19 mouse cellular contexts compared by ENCODE assay signal in the genomic region with DNA sequence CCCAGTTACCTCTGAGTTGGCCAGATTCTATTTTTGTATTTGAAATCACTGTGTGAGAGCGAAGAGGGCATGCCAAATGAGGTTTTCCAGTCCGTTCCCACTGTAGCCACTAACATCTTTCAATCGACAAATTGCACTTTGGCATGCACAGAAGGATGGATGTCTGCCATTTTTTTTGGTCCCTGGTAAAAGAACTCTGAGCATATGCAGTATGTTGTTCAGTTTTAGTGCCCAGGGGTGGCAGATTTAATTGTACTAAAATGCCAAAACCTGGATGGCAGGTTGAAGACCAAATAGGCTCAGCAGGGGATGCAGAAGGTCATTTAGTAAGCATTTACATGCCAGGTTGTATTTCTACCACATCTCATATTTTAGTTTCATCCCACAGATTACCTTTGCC.
A peak's percentile ranks its signal among the peaks of the same experiment; 100 is the strongest.
DNase-seq lines count a peak whose midpoint lies in the region; ATAC-seq and TF ChIP-seq lines count a peak whose summit lies in the region.
"Had no signal": no experiment of that assay in that cellular context is flagged by ENCODE, and none has a peak within 500 bp of the region (broad histone marks: within the 10 kb centered on the region; RNA-seq: fewer than 3 reads in every experiment).

No protein-coding gene starts in this region.

- H3K27me3 ChIP-seq in forebrain, embryonic 13.5 days: no peaks in the 10 kb centered on the region
- no peaks in the 10 kb centered on the region for H3K27me3 ChIP-seq in forebrain, embryonic 12.5 days
- H3K27me3 ChIP-seq in cerebellum, adult 2 months (ENCODE audit: control insufficient read depth, insufficient read depth, low read length): no peaks in the 10 kb centered on the region
- H3K27me3 ChIP-seq in forebrain, postnatal 0 days (ENCODE audit: insufficient read depth, low read length): no peaks in the 10 kb centered on the region
- H3K27me3 ChIP-seq: CH12.LX; embryonic facial prominence, embryonic 13.5 days; heart, embryonic 12.5 days; kidney, embryonic 15.5 days; midbrain, embryonic 12.5 days had no signal

- no peaks in the 10 kb centered on the region for H3K4me1 ChIP-seq in forebrain, embryonic 13.5 days
- H3K4me1 ChIP-seq in forebrain, embryonic 12.5 days: no peaks in the 10 kb centered on the region
- H3K4me1 ChIP-seq in cerebellum, adult 2 months (ENCODE audit: control insufficient read depth, insufficient read depth, low read length): no peaks in the 10 kb centered on the region; the same call in 1 of the 2 replicates
- no peaks in the 10 kb centered on the region for H3K4me1 ChIP-seq in forebrain, postnatal 0 days (ENCODE audit: insufficient read depth)
- H3K4me1 ChIP-seq: embryonic facial prominence, embryonic 13.5 days; heart, embryonic 12.5 days; kidney, embryonic 15.5 days; midbrain, embryonic 12.5 days had no signal

- H3K9me3 ChIP-seq in forebrain, embryonic 13.5 days (replicated peaks): no peaks in the 10 kb centered on the region
- no peaks in the 10 kb centered on the region for H3K9me3 ChIP-seq in forebrain, embryonic 12.5 days
- H3K9me3 ChIP-seq in forebrain, postnatal 0 days (ENCODE audit: low read length): no peaks in the 10 kb centered on the region
- H3K9me3 ChIP-seq: embryonic facial prominence, embryonic 13.5 days; heart, embryonic 12.5 days; kidney, embryonic 15.5 days; midbrain, embryonic 12.5 days had no signal

- H3K9ac ChIP-seq in forebrain, embryonic 13.5 days: no peak overlapping the region
- H3K9ac ChIP-seq in forebrain, embryonic 12.5 days: no peak overlapping the region
- H3K9ac ChIP-seq in forebrain, postnatal 0 days: no peak overlapping the region
- H3K9ac ChIP-seq: embryonic facial prominence, embryonic 13.5 days; heart, embryonic 12.5 days; kidney, embryonic 15.5 days; liver, postnatal 0 days; midbrain, embryonic 12.5 days had no signal

- no peak overlapping the region for H3K4me3 ChIP-seq in forebrain, embryonic 13.5 days
- no peak overlapping the region for H3K4me3 ChIP-seq in forebrain, embryonic 12.5 days (replicated peaks)
- no peak overlapping the region for H3K4me3 ChIP-seq in cerebellum, adult 2 months (replicated peaks; ENCODE audit: insufficient read depth, low read depth, low read length)
- no peak overlapping the region for H3K4me3 ChIP-seq in forebrain, postnatal 0 days (ENCODE audit: low read depth, low read length)
- H3K4me3 ChIP-seq: embryonic facial prominence, embryonic 13.5 days; heart, embryonic 12.5 days; kidney, embryonic 15.5 days; midbrain, embryonic 12.5 days had no signal

- H3K4me2 ChIP-seq in forebrain, embryonic 13.5 days: no peak overlapping the region
- no peak overlapping the region for H3K4me2 ChIP-seq in forebrain, embryonic 12.5 days
- H3K4me2 ChIP-seq in forebrain, postnatal 0 days (ENCODE audit: low read depth): no peak overlapping the region
- H3K4me2 ChIP-seq: embryonic facial prominence, embryonic 13.5 days; heart, embryonic 12.5 days; kidney, embryonic 15.5 days; midbrain, embryonic 12.5 days had no signal

- no peak for TF ChIP-seq CTCF in cerebellum, adult 2 months (IDR thresholded peaks at IDR 0.05; ENCODE audit: borderline replicate concordance, insufficient read depth, low read depth, low read length)
- TF ChIP-seq CTCF in forebrain, postnatal 0 days (IDR thresholded peaks at IDR 0.05; ENCODE audit: low read depth): no peak

- no peak overlapping the region for H3K27ac ChIP-seq in forebrain, embryonic 13.5 days
- H3K27ac ChIP-seq in forebrain, embryonic 12.5 days: no peak overlapping the region
- no peak overlapping the region for H3K27ac ChIP-seq in cerebellum, adult 2 months (ENCODE audit: insufficient read depth, low read length)
- H3K27ac ChIP-seq in forebrain, postnatal 0 days (ENCODE audit: low read depth, low read length): no peak overlapping the region
- H3K27ac ChIP-seq: embryonic facial prominence, embryonic 13.5 days; kidney, embryonic 15.5 days; midbrain, embryonic 12.5 days had no signal

- DNase-seq in Muller cell, postnatal 12 days (ENCODE audit: inconsistent ontology term): peak; percentile 17
- DNase-seq in cerebellum, adult 2 months: peak; percentile 25 to 75
- peak; percentile 21 for DNase-seq in forebrain, postnatal 0 days
- DNase-seq in gastrocnemius, postnatal 36 days: no peak
- no peak for DNase-seq in kidney, postnatal 25 days
- DNase-seq: gastrocnemius, postnatal 10 days; heart, postnatal 36 days; liver, postnatal 0 days; lung, postnatal 36 days; spleen, adult 18-20 months had no signal

- intact Hi-C loops in gastrocnemius, postnatal 36 days (cut with DNase I): no loop called here

- H3K36me3 ChIP-seq in forebrain, embryonic 13.5 days (ENCODE audit: poor library complexity, severe bottlenecking): no peaks in the 10 kb centered on the region
- H3K36me3 ChIP-seq in forebrain, embryonic 12.5 days (replicated peaks): no peaks in the 10 kb centered on the region
- no peaks in the 10 kb centered on the region for H3K36me3 ChIP-seq in forebrain, postnatal 0 days (ENCODE audit: insufficient read depth)
- H3K36me3 ChIP-seq: embryonic facial prominence, embryonic 13.5 days; heart, embryonic 12.5 days; kidney, embryonic 15.5 days; midbrain, embryonic 12.5 days had no signal

- WGBS in forebrain, embryonic 13.5 days: 73% methylated on average over 3 of the region's 3 CpGs
- WGBS in forebrain, embryonic 12.5 days: 84% methylated on average over 3 of the region's 3 CpGs
- WGBS in cerebellum, adult 2 months: 7% methylated on average over 3 of the region's 3 CpGs
- WGBS in forebrain, postnatal 0 days: 41% methylated on average over 3 of the region's 3 CpGs

- peak; percentile 41; the same call in 1 of the 2 replicates for ATAC-seq in forebrain, embryonic 13.5 days
- no peak for ATAC-seq in forebrain, embryonic 12.5 days (ENCODE audit: low FRiP score)
- ATAC-seq in forebrain, postnatal 0 days: no peak
- ATAC-seq in megakaryocyte progenitor cell, adult 5-6 weeks (replicated peaks; ENCODE audit: poor library complexity): no peak
- ATAC-seq: inflammation-experienced regulatory T-cells, adult 6 months; liver, postnatal 0 days had no signal

- TF ChIP-seq POLR2A in cerebellum, adult 2 months (IDR thresholded peaks at IDR 0.05; ENCODE audit: borderline replicate concordance, insufficient read depth, low read length): no peak

Comparison
In these comparisons a context has a peak if more than half of its experiments do, and no peak if none do; other contexts are left out.
1. DNase-seq: peak in Muller cell, postnatal 12 days (single experiment), cerebellum, adult 2 months (2 of 2) and forebrain, postnatal 0 days (single experiment); none in gastrocnemius, postnatal 36 days (0 of 2) and kidney, postnatal 25 days (0 of 2).